Mouse (Mus musculus) urinary bladder, postnatal 36 days (tissue): Measurements from ENCODE around the gene Gpt2.

Experiments
- DNase-seq, 2 experiments: peaks; one replicate each; pipeline ENCODE4 v3.0.0; 2022; ENCODE audit warnings: low spot score in 2 of 2, mixed read lengths in 1 of 2

Gene Gpt2

GRCm38 (mm10) chr8:85528959-85529358 lies 36.6 kb downstream of the Gpt2 start:
- DNase-seq: no peak

- no peak for DNase-seq
Measured at GRCm38 (mm10) chr8:85530717-85531116, 38.3 kb downstream of the Gpt2 start.

DNA sequence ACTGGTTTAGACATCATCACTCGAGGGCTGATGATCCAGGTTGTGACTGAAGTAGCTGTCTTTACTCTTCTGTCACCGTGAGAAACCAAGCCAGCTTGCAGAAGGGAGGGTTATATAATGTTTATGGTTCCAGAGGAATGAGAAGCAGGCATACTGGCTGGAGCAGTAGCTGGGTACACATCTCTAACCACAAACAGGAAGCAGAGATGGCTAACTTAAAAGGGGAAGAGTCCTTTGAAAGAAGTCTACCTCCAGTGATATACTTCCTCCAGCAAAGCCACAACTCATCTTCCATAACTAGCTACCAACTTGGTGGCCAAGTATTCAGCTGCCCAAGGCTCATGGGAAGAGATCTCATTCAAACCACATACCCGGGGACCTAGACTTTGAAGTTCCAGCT lies 39.1 kb downstream of the Gpt2 start:
- DNase-seq: no peak

GRCm38 (mm10) chr8:85532843-85533242 lies 40.5 kb downstream of the Gpt2 start:
- no peak for DNase-seq

DNA sequence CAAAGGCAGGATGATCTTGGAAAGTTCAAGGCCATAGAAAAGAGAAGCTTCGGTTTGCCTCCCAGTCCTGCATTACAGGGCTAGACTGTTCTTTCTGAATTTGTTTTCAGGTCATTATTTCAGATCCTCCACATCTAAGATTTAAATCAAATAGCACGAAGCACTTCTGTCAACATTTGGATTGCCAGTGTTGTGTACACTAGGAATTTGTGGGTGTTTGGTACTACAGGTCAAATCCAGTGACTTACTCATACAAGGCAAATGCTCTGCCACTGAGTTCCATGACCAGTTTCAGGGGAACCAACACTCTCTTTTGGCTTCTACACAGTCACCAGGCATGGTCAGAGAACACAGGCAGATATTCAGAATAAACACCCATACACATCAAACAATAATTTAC lies 41.1 kb downstream of the Gpt2 start:
- no peak for DNase-seq

GRCm38 (mm10) chr8:85534163-85534562 lies 41.8 kb downstream of the Gpt2 start:
- no peak for DNase-seq

GRCm38 (mm10) chr8:85536332-85536731 lies 44.0 kb downstream of the Gpt2 start:
- no peak for DNase-seq

DNA sequence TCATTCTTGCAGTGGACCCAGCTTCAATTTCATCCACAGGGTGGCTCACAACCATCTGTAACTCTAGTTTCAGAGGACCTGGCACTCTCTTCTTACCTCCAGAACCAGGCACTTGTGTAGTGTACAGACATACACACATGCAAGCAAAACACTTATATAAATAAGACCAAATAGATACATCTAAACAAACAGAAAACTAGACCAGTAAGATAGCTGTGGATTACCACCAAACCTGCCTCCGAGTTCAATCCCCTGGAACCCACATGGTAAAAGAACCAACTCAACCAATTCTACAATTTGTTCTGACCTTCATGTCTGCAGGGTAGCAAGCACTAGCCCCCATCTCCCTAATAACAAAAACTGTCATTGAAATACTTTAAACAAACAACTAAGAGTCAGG lies 59.6 kb downstream of the Gpt2 start:
- DNase-seq: no peak

- peak in 1 of 2 experiments; percentile 8 for DNase-seq
Measured at GRCm38 (mm10) chr8:85554391-85555180, 62.2 kb downstream of the Gpt2 start.

DNA sequence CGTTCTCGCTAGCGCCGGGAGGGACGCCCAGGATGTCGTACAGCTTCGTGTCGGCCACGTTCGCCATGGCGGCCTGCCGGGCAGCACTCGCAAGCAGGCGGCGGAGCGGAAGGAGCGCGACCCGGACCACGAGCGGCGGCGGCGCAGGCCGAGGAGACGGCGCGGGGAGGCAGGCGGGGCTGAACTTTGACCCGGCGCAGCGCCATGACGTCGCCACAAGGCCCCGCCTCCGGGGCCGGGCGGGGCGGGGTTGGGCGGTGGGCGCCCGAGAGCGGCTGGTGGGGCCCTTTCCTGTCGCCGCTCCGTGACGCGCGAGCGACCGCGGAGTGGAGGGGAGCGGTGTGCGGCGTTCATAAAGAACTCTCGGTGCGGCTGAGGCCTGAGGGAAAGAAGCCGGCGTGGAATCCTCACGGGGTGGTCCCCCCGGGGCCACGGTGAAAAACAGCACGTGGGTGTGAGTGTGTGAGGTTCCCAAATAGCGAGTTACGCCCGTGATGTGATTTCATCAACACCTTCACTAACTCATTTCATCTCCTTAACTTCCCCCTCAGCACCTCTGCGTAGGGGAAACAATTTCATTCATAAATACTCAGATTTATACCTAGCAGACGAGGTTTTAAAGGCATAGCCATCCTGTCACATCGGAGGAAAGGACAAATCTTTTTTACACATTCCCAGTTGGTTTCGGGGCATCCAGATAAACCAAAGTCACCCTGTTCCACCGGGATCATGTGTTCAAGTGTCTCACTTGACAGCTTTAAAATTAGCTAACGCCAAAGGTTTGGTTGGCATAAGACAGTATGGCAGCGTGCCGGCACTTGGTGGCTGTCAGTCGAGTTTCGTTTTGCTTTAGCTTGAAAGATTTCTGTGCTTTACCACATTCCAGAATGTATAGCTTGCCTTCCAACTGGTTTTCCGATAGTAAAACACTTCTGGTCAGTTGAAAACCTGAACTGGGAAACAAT lies 63.1 kb downstream of the Gpt2 start, which contains the start of gene Dnaja2:
TSS of gene Dnaja2 (minus strand) at position 164 of the 965 bp plus-strand sequence.
- peak; percentile 82 to 86 for DNase-seq

DNA sequence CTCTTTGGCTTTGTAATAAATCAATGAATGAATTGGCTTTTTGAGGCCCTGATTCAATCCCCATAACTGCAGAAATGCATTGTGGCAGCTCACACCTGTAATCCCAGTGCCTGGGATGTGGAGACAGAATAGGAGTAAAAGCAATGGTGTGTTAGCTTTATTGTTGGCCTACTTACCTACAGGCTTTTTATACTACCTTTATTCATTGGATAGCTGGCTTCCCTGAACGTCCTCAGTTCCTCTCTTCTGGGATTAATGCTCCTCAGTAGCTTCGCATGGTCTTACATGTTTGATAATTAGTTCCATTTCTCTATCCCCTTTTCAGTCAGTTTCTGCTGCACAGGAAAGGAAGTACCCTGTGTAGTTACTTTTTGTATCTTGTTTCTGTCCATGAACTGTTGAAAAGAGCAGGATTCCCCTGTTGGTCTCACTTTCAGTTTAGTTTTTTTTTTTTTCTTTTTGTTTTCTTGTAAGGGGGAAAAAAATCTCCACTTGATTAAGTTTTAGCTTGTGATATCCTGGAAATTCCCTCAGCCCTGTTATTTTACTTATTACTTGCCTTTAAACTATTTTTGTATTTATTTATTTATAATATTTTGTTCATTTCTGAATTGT lies 64.7 kb downstream of the Gpt2 start:
- DNase-seq: no peak

DNA sequence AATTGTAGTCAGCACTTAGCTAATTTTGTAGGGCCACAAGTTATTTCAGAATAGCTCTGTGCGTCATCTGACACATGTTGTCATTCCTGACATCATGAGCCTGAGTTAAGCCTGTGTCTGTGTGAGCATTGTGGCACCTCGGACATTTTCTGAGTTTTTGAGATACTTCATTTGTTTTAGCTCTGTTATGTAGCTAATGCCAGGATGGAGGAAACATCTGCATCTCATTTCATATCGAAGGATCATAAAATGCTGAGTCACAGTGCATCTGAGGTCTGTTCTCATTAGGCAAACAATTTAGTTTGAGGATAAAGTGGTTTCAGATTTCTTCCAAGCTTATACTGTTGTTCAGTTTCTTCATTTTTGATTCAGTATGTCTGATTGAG lies 65.2 kb downstream of the Gpt2 start:
- peak in 1 of 2 experiments; percentile 18 for DNase-seq

GRCm38 (mm10) chr8:85559201-85559600 lies 66.8 kb downstream of the Gpt2 start:
- DNase-seq: no peak

DNA sequence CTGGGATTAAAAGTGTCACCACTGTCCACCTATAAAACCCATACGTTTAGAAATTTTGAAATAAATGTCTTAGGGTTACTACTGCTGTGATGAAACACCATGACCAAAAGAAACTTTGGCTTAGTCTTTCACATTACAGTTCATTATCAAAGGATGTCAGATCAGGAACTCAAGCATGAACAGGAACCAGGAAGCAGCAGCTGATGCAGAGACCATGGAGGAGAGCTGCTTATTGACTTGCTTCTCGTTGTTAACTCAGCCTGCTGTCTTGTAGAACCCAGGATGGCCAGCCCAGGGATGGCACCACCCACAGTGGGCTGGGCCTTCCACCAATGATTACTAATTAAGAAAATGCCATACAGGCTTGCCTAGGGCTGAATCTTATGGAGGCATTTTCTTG lies 67.6 kb downstream of the Gpt2 start:
- DNase-seq: no peak

- no peak for DNase-seq
Measured at GRCm38 (mm10) chr8:85563336-85563735, 71.0 kb downstream of the Gpt2 start.

DNA sequence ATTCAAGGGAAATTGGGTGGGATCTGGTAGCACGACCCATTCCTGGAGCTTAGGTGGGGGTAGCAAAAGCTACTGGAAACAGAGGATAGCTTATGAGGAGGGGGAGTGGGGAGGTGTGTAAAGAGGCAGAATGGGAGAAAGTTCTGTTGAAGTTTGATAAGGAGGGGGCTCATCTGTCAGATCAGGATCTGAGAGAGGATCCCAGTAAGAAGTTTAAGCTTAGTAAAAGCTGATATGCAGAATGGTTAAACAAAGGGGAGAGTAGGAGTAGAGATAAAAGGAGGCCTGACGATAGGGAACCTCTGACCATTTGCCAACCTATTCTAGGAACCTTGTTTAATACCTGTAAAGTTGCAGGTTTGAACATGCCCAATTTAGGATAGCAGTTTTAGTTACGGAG lies 72.8 kb downstream of the Gpt2 start:
- no peak for DNase-seq

GRCm38 (mm10) chr8:85567801-85568200 lies 75.4 kb downstream of the Gpt2 start:
- DNase-seq: no peak

- DNase-seq: no peak
Measured at GRCm38 (mm10) chr8:85570466-85570865, 78.1 kb downstream of the Gpt2 start.

DNA sequence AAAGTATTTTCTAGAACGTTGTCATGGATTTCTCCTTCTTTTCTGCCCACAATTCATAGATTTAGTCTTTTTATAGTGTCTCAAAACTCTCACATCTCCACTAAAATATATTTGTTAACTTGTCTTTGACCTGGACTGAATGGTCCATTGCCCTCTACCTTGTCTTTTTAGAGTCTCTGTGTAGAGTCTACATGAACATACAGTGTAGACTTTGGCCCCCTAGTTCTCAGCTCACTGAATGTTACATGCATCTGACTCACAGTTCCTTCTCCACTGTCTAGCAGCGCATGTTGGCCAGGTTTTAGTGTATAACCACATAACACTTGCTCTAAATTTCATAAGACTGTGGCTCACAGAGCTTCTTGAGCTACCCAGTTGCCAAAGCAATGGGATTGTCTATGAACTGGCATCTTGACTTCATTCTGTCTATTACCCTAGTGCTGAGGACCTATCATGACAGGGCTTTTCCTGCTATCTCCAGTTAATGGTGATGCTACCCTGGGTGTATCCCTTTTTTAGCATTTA lies 81.7 kb downstream of the Gpt2 start:
- no peak for DNase-seq
